Mouse (Mus musculus) limb, embryonic 11.5 days (tissue): ENCODE data around the gene Ppp1r37. TPM values are rescaled to one million over a fixed set of nuclear protein-coding genes. Genes with fewer than 3 reads are reported as not detected.

ENCODE experiments used
- ATAC-seq: fragments of 200-750 bp; cut with Nextera tagmentation; 2 replicates; pipeline ENCODE4 v1.8.0; 2017; ENCODE audit warnings: low read depth; ENCODE audit not compliant: insufficient number of reproducible peaks, low FRiP score, low TSS enrichment
- DNase-seq: peaks from one replicate; pipeline ENCODE4 v3.0.0-alpha.2; 2015; ENCODE audit warnings: low spot score
- H3K27ac ChIP-seq: fragments of 300-500 bp; sonication (generic); replicated peaks from 2 replicates; pipeline ENCODE4 v1.5.1; 2014; ENCODE audit warnings: low read depth, mild to moderate bottlenecking, low read length
- H3K27me3 ChIP-seq: fragments of 300-500 bp; sonication (generic); 2 replicates; pipeline ENCODE4 v1.6.1; 2014; ENCODE audit warnings: mild to moderate bottlenecking, low read length, mixed read lengths; ENCODE audit not compliant: control insufficient read depth, insufficient read depth
- H3K36me3 ChIP-seq: fragments of 300-500 bp; sonication (generic); 2 replicates; pipeline ENCODE4 v1.6.1; 2014; ENCODE audit warnings: mild to moderate bottlenecking, low read length, moderate library complexity, mixed read lengths; ENCODE audit not compliant: control insufficient read depth, insufficient read depth
- H3K4me1 ChIP-seq: fragments of 300-500 bp; sonication (generic); 2 replicates; pipeline ENCODE4 v1.6.1; 2014; ENCODE audit warnings: low read length, mixed read lengths; ENCODE audit not compliant: control insufficient read depth, insufficient read depth
- H3K4me2 ChIP-seq: fragments of 300-500 bp; sonication (generic); 2 replicates; pipeline ENCODE4 v1.6.1; 2014; ENCODE audit warnings: low read depth, mild to moderate bottlenecking, moderate library complexity; ENCODE audit not compliant: severe bottlenecking
- H3K4me3 ChIP-seq: fragments of 300-500 bp; sonication (generic); 2 replicates; pipeline ENCODE4 v1.5.1; 2014; ENCODE audit warnings: low read depth, low read length
- H3K9ac ChIP-seq: fragments of 300-500 bp; sonication (generic); 2 replicates; pipeline ENCODE4 v1.6.1; 2014; ENCODE audit warnings: mild to moderate bottlenecking, low read length
- H3K9me3 ChIP-seq: fragments of 300-500 bp; sonication (generic); 2 replicates; pipeline ENCODE4 v1.6.1; 2016; ENCODE audit warnings: low read length; ENCODE audit not compliant: control insufficient read depth
- WGBS: fragments of 180-500 bp; shearing (Covaris S2); extraction: QIAGEN DNeasy Blood & Tissue Kit; methylation state at CpG from one replicate; pipeline ENCODE4 v1.1.7; 2014; 5-methylcytosine and 5-hydroxymethylcytosine counted together
- polyA plus RNA-seq: library from polyadenylated mRNA; unstranded; fragments of >200 nt; fragmentation: Nextera tagmentation; extraction: Ambion mirVana; gene quantifications from 2 replicates; pipeline ENCODE4 v1.2.1, GENCODE M21; 2014

The Ppp1r37 gene
- polyA plus RNA-seq, 1 experiment from 2014 or later, result 5.5 TPM

DNA sequence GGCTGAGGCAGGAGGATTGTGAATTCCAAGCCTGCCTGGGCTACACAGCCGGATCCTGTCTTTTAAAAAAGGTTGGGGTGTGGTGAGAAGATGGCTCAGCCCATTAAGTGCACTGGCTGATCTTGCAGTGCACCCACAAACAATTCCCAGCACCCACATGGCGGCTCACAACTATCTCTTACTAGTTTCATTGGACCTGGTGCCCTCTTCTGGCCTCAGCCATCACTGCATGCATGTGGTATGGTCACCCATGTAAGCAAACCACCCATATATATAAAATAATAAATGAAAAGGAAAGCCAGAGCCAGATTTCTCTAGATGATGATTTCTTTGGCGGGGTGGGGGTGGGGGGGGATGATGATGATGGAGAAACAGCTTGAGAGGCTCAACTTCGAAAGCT lies 1.6 kb upstream of the Ppp1r37 start:
- WGBS, result 88% methylated on average over 4 of the region's 4 CpGs
- H3K9me3 ChIP-seq, result no peaks in the 10 kb centered on the region
- H3K4me1 ChIP-seq, result peaks cover 17% of the 10 kb centered on the region
- DNase-seq (no peak), ATAC-seq (no peak)
- no peaks in the 10 kb centered on the region for H3K27me3 ChIP-seq
- H3K9ac ChIP-seq, result no peak overlapping the region
- peaks cover 19% of the 10 kb centered on the region for H3K36me3 ChIP-seq
- H3K4me3 ChIP-seq, result no peak overlapping the region
- no peak overlapping the region for H3K27ac ChIP-seq
- H3K4me2 ChIP-seq, result no peak overlapping the region

DNA sequence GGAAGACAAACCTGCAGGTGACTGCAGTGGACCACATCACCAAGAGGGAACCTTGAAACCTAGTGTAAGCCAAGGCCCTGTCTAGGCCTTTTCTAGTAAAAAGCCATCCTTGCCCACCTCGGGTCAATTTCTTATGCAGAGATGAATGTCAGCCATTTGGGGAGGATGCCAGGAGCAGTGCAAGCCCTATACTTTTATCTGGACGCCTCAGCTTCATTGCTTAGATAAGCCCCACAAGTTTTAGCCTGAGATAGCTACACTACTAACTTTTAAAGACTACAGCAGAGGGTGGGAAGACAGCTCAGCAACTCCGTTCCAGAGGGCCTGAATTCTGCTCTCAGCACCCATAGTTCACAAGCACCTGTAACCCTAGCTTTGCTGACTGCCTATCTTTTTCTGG lies 1.0 kb upstream of the Ppp1r37 start:
- WGBS, result 82% methylated on average over 3 of the region's 3 CpGs
- Histone ChIP-seq H3K4me1 (peaks cover 17% of the 10 kb centered on the region), H3K36me3 (peaks cover 19% of the 10 kb centered on the region), H3K27me3 (no peaks in the 10 kb centered on the region), H3K9me3 (no peaks in the 10 kb centered on the region), H3K4me2 (no peak overlapping the region), H3K4me3 (no peak overlapping the region), H3K27ac (no peak overlapping the region), H3K9ac (no peak overlapping the region)
- ATAC-seq (no peak), DNase-seq (no peak)

DNA sequence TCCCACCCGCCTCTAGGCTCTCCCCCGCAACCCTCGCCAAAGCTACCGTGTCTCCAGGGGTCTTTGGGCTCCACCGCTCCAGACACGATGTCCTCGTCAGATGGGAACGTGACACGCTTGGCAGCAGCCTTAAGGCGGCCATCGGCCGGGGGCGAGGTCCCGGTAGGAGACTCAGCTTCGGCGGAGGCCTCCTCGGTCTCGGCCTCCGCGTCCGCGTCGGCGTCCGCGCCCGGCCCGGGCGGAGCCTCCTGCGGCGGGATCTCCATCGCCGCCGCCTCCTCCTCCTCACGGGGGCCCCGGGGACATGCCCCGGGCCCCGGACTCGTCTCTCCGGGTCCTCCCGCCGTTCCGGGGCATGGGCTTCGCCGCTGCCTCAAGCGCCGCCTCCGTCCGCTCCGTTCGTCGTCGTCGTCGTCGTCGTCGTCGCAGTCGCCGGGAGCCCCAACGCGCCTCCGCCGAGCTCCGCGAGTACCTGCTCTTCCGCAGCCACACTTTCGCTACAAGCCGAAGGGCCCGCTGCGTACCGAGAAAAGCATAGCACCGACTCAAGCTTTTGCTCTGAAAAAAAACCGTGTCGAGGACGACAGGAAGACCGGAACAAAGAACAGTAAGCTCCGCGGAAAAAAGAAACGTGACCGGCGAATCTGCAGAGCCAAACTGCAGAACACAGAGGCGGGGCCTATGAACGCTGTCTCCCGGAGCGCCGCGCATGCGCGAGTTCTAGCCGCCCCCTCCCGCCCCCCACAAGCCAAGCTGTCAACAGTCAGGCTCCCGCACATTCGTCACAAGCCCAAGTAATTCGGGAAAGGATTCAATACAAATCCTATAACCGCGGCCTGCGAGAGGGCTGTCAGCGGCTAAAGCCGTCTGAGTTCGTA lies 872 bp downstream of the Ppp1r37 start:
- Histone ChIP-seq H3K36me3 (peaks cover 24% of the 10 kb centered on the region), H3K9me3 (no peaks in the 10 kb centered on the region), H3K27me3 (no peaks in the 10 kb centered on the region), H3K27ac (peak overlapping the region; percentile 84), H3K4me1 (peaks cover 17% of the 10 kb centered on the region), H3K4me2 (peak overlapping the region; percentile 99), H3K4me3 (peak overlapping the region; percentile 98), H3K9ac (peak overlapping the region; percentile 95)
- ATAC-seq (peak; percentile 87), DNase-seq (peak; percentile 96)
- WGBS, result under 1% methylated on average over 102 of the region's 102 CpGs

DNA sequence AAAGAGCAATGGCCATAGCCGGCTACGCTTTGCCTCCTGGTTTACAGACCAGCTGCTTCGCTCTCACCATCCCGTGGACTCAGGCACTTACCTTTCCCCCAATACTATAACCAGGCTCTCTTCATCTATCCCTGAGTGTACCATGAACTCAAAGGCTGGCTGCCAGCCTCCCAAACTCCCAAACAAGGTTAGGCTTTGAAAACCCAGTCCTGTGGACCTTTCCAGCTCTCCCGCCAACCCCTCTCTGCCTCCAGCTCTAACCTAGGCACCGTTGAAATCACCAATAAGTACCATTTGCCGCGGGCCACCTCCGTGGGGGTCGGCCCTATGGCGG lies 1.5 kb downstream of the Ppp1r37 start:
- Histone ChIP-seq H3K9ac (peak overlapping the region; percentile 95), H3K4me3 (peak overlapping the region; percentile 98), H3K27me3 (no peaks in the 10 kb centered on the region), H3K27ac (peak overlapping the region; percentile 84; the same call in 1 of the 2 replicates), H3K9me3 (no peaks in the 10 kb centered on the region), H3K36me3 (peaks cover 25% of the 10 kb centered on the region), H3K4me1 (peaks cover 17% of the 10 kb centered on the region), H3K4me2 (peak overlapping the region; percentile 99)
- no peak for DNase-seq
- under 1% methylated on average over 11 of the region's 11 CpGs for WGBS
- ATAC-seq, result no peak

DNA sequence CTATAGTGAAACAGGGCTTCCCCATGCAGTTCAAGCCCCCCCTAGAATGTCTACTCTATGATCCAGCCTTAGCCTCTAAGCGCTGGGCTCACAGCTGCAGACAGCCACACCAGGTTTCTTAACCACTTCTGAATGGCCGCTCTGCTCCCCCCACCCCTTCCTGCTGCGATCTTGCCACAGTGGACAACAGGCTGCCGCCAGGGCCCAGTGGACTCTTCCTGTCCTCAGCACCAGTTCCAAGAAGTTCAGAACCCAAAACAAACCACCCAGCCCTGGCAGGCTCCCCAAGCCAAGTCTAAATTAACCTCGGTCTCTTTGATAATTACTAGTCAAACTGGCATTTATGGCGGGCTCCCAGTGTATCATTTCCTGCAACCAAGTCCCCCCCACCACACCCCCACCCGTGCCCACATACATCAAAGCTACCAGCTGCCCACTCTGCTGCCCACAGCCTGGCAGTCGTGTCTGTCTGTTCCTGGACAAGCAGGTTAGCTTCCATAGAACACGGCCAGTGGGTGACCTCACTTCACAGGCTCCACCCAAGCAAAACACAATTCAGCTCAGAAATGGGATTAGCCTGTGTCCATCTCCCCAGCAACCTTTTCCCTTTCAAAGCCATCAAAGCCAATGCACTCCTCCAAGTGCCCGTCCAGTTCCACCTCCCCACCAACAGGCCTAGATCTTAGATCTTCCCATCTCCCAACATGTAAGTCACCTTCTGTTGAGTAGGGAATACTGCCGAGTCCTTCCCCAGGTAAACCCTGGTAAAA lies 2.2 kb downstream of the Ppp1r37 start:
- H3K4me2 ChIP-seq, result peak overlapping the region; percentile 99
- H3K36me3 ChIP-seq, result peaks cover 25% of the 10 kb centered on the region
- no peaks in the 10 kb centered on the region for H3K9me3 ChIP-seq
- peak overlapping the region; percentile 98 for H3K4me3 ChIP-seq
- WGBS, result 31% methylated on average over 11 of the region's 11 CpGs
- H3K27ac ChIP-seq, result no peak overlapping the region
- H3K9ac ChIP-seq, result peak overlapping the region; percentile 95
- no peaks in the 10 kb centered on the region for H3K27me3 ChIP-seq
- DNase-seq, result no peak
- H3K4me1 ChIP-seq, result peaks cover 17% of the 10 kb centered on the region
- ATAC-seq, result no peak

DNA sequence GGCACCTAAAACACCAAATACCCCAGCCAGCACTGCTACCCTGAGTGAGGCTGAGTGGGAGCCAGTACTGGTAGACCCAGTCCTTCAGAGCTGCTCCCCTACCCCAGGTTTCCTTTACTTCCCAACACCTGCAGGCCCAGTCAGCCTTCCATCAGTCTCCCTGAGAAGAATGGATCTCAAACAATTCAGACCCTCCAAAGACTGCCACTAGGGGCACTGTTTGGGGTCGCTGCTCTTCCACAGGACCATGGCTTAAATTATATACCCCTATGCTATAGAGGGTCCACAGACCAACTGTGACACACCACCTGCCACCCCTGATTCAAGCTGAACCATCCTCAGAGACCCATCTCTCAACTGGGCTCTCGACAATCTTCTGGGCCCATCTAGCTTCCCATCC lies 3.9 kb downstream of the Ppp1r37 start:
- no peak for ATAC-seq
- H3K4me1 ChIP-seq, result peaks cover 17% of the 10 kb centered on the region
- DNase-seq, result peak; percentile 57

DNA sequence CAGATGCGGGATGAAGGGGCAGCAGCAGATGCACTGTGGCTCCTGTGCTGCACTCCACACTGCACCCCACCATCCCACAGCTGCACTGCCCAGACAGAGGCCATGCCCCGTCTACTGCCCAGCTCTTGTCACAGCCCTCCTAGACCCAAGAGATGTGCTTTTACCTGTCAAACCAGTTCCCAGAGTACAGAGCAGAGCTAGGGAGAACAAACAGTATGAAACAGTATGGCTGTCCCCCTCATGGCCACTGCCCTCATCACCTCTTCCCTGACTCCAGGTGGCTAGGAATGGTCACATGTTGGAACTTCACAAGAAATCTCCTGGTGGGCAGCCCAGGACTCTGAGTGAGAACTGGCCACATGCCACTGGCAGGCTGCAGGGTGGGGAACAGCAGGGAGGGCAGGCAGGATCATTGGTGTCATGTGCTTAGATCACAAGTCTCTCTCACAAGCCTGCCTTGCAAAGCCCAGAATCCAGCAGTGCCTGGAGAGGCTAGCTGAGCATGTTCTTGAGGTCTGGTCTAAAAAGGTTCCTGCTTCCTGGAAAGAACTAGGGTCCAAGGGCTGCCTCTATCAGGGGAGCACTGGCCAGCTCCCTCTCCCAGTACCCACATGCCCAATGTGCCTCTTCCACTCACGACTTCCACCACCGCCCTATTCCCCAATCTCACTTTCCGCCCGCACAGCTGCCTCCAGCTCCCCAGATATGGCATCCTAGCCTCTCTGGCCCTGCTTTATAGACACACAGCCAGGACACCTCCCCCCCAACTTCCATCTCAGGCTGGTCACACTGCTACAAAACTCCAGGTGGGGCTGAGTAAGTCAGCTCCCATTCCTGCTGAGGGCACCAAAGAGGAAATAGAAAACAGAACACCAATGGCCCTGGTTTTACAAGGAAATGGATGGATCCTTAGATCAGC lies 4.6 kb downstream of the Ppp1r37 start:
- Histone ChIP-seq H3K9ac (no peak overlapping the region), H3K9me3 (no peaks in the 10 kb centered on the region), H3K4me2 (no peak overlapping the region), H3K4me3 (no peak overlapping the region), H3K27ac (no peak overlapping the region), H3K4me1 (peaks cover 17% of the 10 kb centered on the region), H3K36me3 (peaks cover 16% of the 10 kb centered on the region), H3K27me3 (no peaks in the 10 kb centered on the region)
- ATAC-seq, result no peak
- 90% methylated on average over 6 of the region's 6 CpGs for WGBS
- DNase-seq, result no peak

More for the DNA sequence above, 3.9 kb downstream of the Ppp1r37 start:
- Histone ChIP-seq H3K4me2 (no peak overlapping the region), H3K36me3 (peaks cover 13% of the 10 kb centered on the region), H3K27ac (no peak overlapping the region), H3K9ac (no peak overlapping the region), H3K4me3 (no peak overlapping the region), H3K9me3 (no peaks in the 10 kb centered on the region), H3K27me3 (no peaks in the 10 kb centered on the region)
- WGBS, result 46% methylated on average over 2 of the region's 2 CpGs

DNA sequence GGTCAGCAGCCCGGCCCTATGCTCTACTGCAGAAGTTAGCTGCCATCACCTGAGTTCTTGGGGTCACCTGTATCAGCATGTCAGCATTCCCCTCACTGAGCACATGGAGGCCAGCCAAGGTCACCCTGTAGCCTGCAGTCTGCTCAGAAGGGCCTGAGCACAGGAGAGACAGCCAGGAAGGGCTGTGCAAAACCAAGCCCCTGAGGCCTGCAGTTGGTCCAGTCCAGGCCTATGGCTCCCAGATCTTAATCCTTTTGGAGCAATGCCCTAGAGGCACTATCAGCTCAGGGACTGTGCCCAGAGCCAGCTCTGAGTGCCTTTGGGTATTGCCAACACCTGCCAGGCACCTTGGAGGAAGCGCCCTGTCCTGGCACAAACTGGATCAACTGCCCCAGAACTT lies 5.8 kb downstream of the Ppp1r37 start:
- no peaks in the 10 kb centered on the region for H3K27me3 ChIP-seq
- H3K27ac ChIP-seq, result no peak overlapping the region
- no peaks in the 10 kb centered on the region for H3K9me3 ChIP-seq
- no peak for ATAC-seq
- no peak overlapping the region for H3K9ac ChIP-seq
- H3K36me3 ChIP-seq, result peaks cover 19% of the 10 kb centered on the region
- DNase-seq, result no peak
- H3K4me1 ChIP-seq, result peaks cover 12% of the 10 kb centered on the region; the same call in 1 of the 2 replicates
- H3K4me2 ChIP-seq, result no peak overlapping the region
- WGBS, result 94% methylated on average over 2 of the region's 2 CpGs
- no peak overlapping the region for H3K4me3 ChIP-seq
